Mouse (Mus musculus) kidney, adult 8-10 months (tissue): ENCODE measurements around the gene Lgr6.

Experiments used
- DNase-seq, 2 experiments: peaks; one replicate each; pipeline ENCODE4 v3.0.0; 2022

Gene Lgr6

DNA sequence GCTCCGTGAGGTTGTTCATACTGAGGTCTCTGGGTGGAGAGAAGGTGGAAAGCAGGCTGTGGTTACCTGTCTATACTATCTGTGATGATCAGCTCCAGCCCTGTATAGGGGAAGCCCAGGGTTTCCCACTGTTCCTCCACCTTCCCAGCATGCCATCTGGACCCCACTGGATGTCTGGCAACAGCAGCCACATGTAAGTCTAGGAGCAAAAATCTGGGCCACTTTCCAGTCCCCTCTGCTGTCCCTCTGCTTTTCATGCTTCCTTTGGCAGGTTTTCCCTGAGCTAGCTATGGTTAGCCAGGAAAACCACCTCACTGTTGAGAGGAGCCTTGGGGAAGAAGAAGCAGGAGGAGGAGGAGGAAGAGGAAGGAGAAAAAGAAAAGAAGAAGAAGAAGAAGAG is 29.8 kb downstream of the Lgr6 start:
- no peak for DNase-seq

DNA sequence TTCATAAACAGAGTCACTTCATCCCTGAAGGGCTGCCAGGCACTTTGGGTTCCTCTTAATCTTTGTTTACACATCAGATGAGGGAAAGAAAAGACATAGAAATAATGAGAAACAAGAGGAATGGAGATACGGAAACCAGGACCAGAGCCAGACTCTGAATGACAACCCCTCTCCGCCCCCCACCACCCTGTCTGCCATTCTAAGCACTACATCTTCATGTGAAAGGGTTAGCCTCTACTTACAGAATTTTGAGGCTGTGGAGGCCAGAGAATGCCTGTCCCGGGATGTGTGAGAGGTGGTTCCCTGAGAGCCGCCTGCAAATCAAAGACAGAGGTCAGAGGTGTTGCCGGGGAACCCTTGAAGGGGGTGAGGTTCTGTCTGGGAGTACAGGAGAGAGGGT is 32.4 kb downstream of the Lgr6 start:
- DNase-seq = no peak

DNA sequence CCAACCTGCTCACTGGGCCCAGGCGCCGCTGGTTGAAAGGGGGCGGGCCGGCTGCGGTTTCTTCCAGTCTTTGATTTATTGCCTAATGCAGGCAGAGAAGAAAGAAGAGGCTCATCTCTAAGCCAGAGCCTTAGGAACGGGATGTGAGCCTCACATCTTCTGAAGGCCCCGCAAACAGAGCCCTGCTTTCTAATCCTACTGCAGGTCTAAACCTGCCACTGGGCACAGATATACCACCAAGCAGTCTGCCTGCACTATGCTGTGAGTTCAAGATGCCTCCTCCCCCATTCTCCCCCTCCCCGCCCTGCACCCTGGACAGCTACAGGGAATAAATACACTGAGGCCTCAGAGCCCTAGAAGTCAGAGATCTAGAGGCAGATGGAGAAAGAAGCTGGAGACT is 35.2 kb downstream of the Lgr6 start:
- DNase-seq = no peak

DNA sequence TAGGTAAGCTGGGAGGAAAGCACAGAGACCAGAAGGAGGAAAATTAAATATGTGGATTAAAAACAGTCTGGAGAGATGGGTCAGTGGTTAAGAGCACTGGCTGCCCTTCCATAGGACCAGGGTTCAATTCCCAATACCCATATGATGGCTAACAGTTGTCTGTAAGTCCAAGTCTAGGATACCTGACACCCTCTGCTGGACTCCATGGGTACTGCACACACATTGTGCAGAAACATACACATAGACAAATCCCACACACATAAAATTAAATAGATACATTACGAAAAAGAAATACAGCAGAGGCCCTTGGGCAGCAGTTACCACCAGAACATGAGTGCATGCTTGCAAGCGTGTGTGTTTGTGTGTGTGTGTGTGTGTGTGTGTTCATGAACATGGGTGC is 40.6 kb downstream of the Lgr6 start:
- DNase-seq = no peak

DNA sequence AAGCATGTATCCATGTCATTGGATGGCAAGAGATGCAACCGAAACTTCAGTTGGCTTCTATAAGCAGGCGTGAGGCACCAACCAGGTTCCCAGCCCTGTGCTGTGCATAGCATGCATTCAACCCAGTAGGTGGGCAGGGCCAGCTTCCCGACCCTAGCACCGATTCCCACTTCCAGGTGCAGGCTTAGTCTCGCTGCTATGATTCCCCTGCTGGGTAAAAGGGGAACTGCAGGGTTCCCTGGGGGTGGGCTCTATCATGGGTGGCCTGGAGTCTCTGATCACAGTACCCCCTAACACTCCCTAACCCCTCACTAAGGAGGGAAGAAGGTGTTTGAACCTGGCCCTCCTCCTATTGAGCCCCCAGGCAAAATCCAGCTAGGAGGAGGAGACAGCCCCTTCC is 42.1 kb downstream of the Lgr6 start:
- no peak for DNase-seq

DNA sequence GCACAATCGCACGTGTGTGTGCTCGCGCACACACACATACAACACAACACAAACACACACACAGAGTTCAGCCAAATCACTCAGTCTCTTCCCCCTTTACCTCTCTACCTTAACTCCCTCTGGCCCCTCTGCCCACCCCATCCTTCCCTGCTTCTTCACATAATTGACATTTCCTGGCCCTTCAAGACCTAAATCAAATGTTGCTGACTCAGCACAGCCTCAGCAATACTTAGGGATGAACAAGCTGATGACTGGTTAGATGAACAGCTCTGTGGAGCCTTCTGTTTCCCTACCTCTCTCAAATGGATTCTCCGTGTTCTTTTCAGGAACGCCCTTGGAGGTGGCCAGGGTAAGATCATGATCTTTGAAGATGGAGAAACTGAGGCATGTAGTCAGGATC is 43.8 kb downstream of the Lgr6 start:
- no peak for DNase-seq

DNA sequence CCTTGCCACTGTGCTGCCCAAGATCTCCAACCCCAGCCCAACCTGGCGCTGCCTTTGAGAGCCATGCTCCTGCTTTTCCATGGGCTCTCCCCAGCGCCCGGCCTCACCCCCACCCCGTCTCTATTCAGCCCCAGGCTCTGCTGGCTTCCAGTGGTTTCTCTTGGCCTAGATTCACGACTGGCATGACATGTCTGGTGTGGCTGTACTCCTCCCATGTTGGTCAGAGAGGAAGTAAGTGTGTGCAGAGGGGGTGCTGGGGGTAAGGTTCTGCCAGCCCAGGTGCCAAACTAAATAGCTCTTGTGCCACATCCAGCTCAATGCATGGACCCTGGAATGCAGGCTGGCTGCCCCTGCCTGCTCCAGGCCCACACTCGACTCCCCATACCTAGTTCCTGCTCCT is 44.9 kb downstream of the Lgr6 start:
- DNase-seq = no peak

DNA sequence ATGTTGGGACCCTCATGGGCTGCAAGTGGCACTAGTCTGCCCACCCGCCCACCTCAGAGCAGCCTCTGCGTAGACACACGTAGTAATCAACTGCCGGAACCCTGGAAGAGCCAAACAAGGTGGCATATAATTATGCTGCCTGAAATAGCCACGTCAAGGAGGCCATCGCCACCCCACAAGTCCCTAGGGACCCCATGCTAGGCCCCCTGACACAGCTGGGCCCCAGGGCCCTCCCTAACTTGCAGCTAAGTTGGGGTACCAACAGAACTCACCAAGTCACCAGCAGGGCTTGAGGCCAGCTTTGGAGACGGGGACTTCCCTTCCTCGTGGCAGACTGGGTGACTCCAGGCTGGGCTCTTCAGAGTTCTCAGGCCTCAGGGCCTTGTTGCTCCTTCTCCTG is 48.2 kb downstream of the Lgr6 start:
- no peak for DNase-seq

DNA sequence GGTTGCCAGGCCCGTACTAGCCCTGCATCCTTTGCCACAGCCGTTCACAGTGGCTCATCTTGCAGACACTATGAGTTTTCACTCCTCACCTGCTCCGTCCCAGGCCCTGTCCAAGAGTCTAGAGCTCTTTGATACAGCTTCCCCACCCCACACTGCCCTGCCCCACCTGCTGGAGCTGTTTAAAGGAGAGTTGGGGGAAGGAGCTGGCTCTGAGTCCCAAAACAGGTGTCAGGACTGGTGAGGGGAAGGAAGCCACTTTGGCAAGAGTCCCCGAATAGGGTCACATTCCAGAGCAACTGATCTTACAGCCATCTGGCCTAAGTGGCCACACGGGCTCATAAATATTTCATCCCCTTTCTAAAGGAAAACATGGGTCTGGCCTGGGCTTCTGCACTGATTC is 51.0 kb downstream of the Lgr6 start:
- no peak for DNase-seq

DNA sequence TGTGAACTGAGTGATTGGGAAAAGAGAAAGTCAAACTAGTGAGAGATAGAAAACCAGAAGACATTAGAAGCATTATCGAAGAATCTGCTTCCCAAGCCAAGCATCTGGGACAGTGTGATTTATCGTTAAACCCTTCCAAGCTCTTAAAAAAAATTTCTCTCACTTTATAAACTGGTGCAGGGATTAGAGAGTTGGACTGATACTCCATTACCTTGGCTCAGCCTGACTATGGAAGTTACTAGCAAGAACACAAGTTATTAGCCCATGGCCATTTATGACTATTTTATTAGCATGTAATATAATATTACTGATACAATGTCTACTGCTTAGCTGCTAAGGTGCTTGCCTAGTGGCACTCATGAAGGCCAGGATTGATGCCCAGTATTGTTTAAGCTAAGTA is 60.6 kb downstream of the Lgr6 start:
- DNase-seq = no peak

DNA sequence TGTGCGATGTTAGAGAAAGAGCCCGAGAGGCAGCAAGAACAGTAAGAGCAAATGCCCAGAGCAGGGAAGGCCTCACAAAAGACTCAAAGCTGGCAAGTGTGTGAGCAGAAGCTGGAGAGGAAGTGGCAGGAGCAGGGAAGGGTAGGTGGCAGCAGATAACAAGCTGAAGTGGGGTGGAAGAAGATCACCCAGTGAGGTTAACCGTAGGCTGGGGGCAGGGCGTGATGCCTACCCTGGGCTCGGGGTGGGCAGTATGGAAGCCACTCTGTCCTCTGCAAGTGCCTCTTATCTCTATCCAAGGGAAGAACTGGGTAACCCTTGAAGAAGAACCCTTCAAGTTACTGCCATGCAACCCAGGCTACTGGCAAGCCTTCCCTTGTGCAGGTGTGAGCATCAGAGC is 68.8 kb downstream of the Lgr6 start:
- DNase-seq = no peak

DNA sequence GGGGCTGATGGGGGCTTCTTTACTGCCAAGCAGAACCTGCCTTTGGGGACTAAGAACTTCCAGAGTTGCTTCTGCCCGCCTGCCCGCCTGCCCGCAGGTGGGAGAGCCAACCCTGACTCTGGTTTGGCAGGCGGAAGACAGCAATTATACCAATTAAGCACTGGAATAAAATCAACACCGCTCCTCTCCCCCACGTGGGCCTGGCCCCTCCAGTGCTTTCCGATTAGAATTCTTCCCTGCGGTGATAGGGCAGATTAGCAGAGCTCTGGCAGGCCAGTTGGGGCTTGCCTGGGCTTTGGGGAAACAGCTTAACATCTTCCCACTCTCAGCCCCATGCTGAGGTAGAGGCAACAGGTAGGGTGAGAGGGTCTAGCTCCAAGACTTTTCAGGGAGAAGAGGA is 72.4 kb downstream of the Lgr6 start:
- no peak for DNase-seq

DNA sequence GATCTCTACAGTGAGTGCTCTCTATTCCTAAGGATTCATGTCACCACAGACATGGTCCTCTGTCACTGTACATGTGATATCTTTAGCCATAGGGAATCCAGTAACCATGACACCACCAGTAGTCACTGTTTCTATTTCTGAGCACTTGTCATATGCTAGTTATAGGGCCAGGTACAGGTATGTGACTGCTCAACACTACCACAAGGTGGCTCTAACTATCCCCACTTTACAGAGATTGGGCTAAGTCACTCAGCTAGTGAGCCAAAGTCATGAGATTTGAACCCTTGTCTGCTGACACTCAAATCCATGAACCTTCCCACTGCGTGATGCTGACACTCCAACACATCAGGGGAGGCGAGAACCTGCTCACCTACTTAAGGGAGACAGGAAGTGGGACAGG is 75.0 kb downstream of the Lgr6 start:
- DNase-seq = no peak

DNA sequence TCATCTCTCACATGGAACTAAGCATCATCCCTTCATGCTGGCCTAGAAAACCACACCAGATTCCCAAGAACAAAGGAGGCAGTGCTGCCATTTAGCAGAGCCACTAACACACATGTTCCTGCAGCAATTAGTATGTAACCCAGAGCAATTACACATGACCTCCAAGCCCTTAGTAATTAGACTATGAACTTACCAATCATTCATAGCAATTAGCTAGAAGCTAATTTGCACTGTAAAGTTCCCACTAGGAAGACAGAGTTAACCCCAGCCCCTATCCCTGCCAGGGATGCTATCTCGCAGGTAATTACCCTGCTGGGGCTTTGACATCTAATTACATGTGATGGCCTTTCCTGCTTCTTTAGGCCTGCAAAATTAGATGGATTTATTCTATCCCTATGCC is 78.8 kb downstream of the Lgr6 start:
- DNase-seq = no peak

DNA sequence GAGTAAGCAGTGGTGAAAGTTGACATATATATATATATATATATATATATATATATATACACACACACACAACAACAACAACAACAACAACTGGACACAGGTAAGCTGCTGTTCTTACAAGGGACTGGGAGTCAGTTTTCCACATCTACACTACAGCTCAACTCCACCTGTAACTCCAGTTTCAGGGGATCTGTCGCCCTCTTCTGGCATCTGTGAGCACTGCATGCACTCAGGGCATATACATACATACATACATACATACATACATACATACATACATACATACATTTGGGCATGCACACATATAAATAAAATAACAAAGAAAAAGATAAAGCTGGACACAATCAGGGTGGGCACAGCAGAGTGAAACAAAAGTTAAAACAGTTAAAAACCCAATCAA is 81.5 kb downstream of the Lgr6 start:
- DNase-seq = no peak

DNA sequence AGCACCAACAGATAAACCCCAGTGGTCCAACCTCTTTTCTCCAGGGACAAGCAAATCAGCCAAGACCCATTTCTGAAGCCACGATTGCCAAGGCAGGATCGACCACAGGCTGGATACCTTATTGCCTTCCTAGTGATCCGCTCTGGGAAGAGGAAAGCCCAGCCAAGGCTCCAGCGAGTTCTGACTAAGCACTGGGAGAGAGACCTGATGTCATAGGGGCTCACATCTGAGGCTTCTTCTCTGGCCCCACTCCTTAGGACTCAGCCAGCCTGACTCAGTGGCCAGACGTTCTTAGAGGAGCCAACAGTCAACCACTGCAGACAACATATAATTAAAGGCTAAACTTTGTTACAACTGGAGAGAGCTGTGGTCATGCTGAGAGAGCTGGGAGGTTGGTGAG is 83.1 kb downstream of the Lgr6 start:
- no peak for DNase-seq

DNA sequence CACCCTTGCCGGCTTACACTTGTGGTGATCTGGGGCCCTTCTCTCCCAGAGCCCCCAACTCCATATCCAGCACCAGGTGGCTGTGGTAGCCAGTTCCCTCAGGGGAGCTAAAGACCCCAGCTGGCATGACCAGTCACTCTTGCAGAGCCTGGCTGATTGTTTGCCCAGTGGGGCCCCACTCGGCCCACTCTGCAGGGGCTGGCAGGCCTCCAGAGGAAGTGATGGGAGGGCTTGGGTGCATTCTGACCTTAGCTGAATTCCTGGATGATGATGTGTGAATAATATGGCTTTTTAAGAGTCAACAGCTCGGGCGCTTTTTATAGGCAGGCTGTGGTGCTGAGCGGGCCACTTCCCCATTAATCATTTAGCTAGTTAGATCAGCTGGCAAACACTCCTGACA is 84.1 kb downstream of the Lgr6 start:
- DNase-seq = peak in 1 of 2 experiments; percentile 4

DNA sequence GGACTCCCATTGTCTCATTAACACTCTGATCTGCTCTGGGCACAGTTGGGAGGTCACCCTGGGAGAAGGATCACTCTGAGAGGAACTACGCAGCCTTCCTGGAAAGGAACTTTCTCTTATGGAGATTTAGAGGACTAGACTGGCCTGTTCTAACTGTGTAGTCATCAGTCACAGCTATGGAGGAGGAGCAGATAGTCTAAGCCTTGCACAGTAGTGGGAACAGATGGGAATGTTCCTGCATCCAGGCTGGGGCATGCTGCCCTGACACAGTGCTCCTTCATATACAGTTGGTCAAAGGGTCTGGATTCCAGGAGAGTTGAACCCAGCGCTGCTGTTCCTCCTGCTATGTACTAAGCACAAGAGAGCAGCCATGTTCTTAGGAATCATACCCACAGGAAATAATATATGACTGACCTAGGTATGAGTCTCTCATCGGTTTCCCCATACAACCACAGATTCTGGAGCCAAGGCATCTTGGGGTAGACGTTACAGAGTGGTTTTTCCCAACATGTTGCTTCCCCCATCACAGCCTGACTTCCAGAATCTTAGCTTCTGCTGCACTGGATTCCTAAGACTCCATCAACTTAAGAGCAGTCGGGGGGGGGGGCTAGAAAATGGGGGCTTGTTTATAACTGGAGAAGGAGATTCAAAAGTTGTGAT is 84.7 kb downstream of the Lgr6 start:
- no peak for DNase-seq

DNA sequence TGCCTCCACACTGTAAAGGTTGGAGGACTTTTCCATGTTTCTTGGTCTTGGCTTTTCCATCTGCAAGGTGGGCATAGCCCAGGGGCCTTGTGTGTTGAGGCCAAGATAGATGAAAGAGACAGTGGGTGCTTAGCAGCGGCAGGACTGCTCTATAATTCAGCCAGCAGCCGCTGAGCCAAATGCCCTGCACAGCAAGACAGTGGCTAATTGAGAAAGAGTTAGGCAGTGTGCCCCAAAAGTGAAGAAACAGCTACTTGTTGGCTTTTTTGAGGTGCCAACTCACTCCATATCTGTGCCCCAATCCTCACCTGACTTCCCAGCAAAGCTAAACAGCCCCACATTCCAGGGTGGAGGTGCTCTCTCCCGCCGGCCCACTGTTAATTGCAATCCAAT is 85.3 kb downstream of the Lgr6 start:
- DNase-seq = no peak

DNA sequence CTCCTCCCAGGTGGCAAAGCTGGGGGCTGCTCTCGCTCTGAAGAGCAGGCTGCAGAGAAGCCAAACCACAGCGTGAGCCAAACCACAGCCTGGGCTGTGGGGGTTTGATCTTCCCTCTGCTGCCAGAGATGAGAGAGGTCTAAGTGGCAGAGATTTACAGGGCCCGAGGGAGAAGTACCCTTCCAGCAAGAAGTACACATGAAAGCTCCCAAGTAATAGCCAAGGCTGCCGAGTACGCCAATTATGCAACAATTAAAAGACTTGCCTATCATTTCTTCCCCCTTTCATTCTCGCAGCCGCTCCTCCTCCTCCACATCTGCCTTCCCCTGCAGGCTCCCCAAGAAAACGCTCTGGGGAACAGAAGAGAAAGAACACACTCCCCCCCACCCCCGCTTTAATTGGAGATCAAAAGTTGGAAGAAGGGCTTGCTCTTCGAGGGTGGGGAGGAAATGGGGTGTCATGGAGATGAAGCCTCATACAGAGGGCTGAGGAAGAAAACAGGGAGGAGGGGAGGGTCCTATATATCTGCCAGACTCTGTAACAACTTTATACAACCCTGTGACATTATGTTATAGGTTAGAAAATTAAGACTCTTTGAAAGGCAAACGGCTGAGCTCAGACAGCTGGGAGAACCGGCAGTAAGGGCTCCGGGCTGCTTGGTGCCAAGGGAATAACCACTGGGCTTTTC is 85.8 kb downstream of the Lgr6 start:
- no peak for DNase-seq

DNA sequence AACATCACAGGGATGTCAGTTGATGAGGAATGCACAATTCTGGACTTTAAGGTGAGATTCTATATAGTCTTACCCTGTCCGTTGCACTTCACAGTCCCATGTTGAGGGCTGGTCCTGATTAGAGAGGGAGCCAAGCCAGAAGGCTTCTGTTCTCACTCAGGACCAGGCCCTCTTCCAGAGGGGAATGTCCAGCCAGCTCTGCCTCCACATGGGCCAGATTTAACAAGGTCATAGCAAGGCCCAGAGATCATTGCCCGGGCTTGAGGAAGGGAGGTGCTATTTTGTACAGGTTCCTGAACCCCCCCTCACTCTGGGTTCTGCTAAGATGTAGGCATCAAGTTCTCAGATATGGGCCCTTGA is 87.4 kb downstream of the Lgr6 start:
- no peak for DNase-seq

DNA sequence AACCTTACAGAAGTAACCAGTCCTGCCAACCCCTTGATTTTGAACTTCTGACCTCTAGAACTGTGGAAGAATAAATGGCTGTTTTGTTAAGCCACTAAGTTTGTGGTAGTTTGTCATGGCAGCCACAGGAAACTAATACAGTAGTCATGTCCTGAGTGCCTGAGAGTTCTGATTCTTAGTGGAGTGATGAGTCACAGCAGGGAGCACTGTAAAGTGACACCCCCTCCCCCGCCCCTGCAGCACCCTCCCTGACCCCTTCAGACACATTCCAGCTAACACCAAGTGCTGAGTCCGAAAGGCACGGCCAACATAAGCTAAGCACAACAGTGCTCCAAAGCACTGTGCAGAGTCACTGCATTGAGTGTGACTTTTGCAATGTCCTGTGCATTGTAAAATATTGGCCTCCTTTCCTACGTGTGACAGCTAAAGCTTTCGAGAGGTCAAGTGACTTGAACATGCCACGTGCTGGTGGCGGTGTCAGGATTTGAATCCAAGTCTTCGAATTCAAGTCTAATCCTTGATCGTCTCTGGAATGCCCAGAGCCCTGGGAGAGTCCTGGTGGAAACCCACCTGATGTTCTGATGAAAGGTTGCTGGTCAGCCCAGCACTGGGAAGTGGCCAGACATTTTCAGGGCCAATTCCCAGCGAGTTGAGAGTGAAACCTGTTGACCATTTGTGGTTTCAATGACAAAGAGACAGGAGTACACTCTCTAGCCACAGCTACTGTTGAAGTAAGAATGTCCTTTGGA is 88.0 kb downstream of the Lgr6 start:
- DNase-seq = no peak

DNA sequence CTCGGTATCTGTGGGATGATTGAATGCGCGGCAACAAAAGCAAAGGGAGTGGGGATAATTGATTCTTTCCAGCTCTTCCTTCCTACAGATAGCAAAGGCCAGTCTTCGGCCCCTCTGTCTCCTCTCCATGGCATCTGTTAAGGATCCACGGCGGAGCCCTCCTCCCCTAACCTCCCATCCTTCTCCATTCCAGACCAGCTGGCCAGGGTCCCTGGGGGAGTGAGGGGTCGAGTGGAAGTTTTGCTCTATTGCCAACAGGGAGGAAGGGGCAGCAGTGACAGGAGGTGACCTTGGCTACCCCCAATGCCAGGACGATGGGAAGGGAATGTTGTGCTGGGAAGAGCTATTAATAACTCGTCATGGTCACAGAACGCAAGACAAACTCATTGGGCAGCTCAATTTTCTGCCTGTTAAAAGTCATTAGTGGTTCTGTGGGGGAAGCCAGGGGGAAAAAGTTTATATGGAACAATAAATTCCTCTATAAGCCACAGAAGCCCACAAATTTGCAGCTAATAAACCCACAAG is 90.1 kb downstream of the Lgr6 start:
- DNase-seq = no peak

DNA sequence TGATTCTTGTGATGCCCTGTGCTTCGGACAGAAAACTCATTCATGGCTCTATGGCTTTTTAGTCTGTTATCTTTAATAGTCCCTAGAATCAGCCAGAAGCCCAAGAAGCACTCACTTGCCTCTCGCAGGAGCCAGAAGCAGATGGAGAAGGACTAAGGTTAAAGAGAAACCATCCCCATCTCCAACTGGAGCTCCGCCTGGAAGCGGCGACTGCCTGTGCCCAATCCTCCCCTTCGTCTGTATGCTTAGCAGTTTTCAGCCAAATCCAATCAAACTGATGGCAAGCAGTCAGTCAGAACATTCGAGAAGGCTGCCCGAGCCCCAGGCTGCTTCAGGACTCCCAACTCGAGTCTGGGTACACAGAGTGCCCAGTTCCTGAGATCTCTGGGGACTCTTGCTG is 92.6 kb downstream of the Lgr6 start:
- DNase-seq = no peak
